Mouse (Mus musculus) testis, adult 2 months (tissue): ENCODE results near the gene Cox15.

ENCODE experiments used
- CTCF ChIP-seq: fragments of 200-500 bp; IDR thresholded peaks from 2 replicates; pipeline ENCODE4 v1.5.1; 2012; ENCODE audit warnings: low read depth, mild to moderate bottlenecking, inconsistent platforms, low read length, moderate library complexity; ENCODE audit not compliant: control insufficient read depth, insufficient read depth, insufficient replicate concordance
- POLR2A ChIP-seq: fragments of 200-500 bp; IDR thresholded peaks from 2 replicates; pipeline ENCODE4 v1.6.1; 2012; ENCODE audit warnings: low read depth, mild to moderate bottlenecking, inconsistent platforms, low read length, moderate library complexity; ENCODE audit not compliant: control insufficient read depth

GRCm38 (mm10) chr19:43760504-43760903 lies 7.7 kb upstream of the Cox15 start:
- TF ChIP-seq CTCF: no peak
- no peak for TF ChIP-seq POLR2A
